Mouse (Mus musculus) ES-E14 (cell line): ENCODE data around the gene Sult6b2. TPM values are rescaled to one million over a fixed set of nuclear protein-coding genes. Genes with fewer than 3 reads are reported as not detected.

Experiments used
- DNase-seq: peaks from one replicate; pipeline ENCODE4 v3.0.0-alpha.2; 2013; ENCODE audit warnings: low read depth, low spot score
- H3K27ac ChIP-seq: 2 replicates; pipeline ENCODE4 v1.5.1; 2012; ENCODE audit warnings: low read depth, mild to moderate bottlenecking, low read length, moderate library complexity, mixed read lengths; ENCODE audit not compliant: poor library complexity, insufficient read depth, severe bottlenecking
- H3K36me3 ChIP-seq: 2 replicates; pipeline ENCODE4 v1.6.1; 2012; ENCODE audit warnings: mild to moderate bottlenecking, low read length, moderate library complexity, mixed read lengths; ENCODE audit not compliant: control insufficient read depth, poor library complexity, insufficient read depth, severe bottlenecking
- H3K4me1 ChIP-seq, 2 experiments: fragments of 150-350 bp in 1 of 2; sonication (generic) in 1 of 2; 2 replicates each; pipeline ENCODE4 v1.6.1; 2012; ENCODE audit warnings: low read length in 2 of 2, mild to moderate bottlenecking in 1 of 2, mixed read lengths in 1 of 2; ENCODE audit not compliant: control insufficient read depth in 2 of 2, insufficient read depth in 2 of 2, poor library complexity in 1 of 2
- H3K4me3 ChIP-seq, 2 experiments: fragments of 150-350 bp in 1 of 2; sonication (generic) in 1 of 2; 2 replicates each; pipeline ENCODE4 v1.5.1; 2012; ENCODE audit warnings: low read length in 2 of 2, low read depth in 1 of 2, mild to moderate bottlenecking in 1 of 2, mixed read lengths in 1 of 2; ENCODE audit not compliant: insufficient read depth in 1 of 2, poor library complexity in 1 of 2, severe bottlenecking in 1 of 2
- H3K9ac ChIP-seq: 2 replicates; pipeline ENCODE4 v1.6.1; 2012; ENCODE audit warnings: low read depth, mild to moderate bottlenecking, low read length, mixed read lengths; ENCODE audit not compliant: poor library complexity, insufficient read depth, severe bottlenecking
- H3K9me3 ChIP-seq: fragments of 150-350 bp; sonication (generic); 2 replicates; pipeline ENCODE4 v1.6.1; 2012; ENCODE audit warnings: low read depth, mild to moderate bottlenecking, low read length; ENCODE audit not compliant: control insufficient read depth, insufficient read depth
- CHD2 ChIP-seq: IDR thresholded peaks from 2 replicates; pipeline ENCODE4 v1.6.1; 2014; ENCODE audit warnings: mild to moderate bottlenecking, low read depth, low read length, inconsistent platforms
- HCFC1 ChIP-seq: IDR thresholded peaks from 2 replicates; pipeline ENCODE4 v1.6.1; 2012; ENCODE audit warnings: low read length, inconsistent platforms, borderline replicate concordance; ENCODE audit not compliant: insufficient read depth
- MAFK ChIP-seq: IDR thresholded peaks from 2 replicates; pipeline ENCODE4 v1.6.1; 2014; ENCODE audit warnings: mild to moderate bottlenecking, low read depth, low read length, inconsistent platforms; ENCODE audit not compliant: insufficient read depth
- ZC3H11A ChIP-seq: IDR thresholded peaks from 2 replicates; pipeline ENCODE4 v1.6.1; 2012; ENCODE audit warnings: low read depth, mild to moderate bottlenecking, inconsistent platforms, low read length, borderline replicate concordance
- ZNF384 ChIP-seq: IDR thresholded peaks from 2 replicates; pipeline ENCODE4 v1.6.1; 2012; ENCODE audit warnings: low read depth, low read length, inconsistent platforms
- in situ Hi-C, 2 experiments: fragments of 600-800 bp; cut with MboI; formaldehyde crosslinking; loops; one replicate each; pipeline ENCODE4 v1.15.1; 2025; ENCODE audit warnings: low sequenced_read_pairs in 2 of 2, inconsistent platforms in 1 of 2; ENCODE audit not compliant: unreplicated experiment in 2 of 2
- total RNA-seq: library from RNA; depleted of rRNA; stranded (reverse); fragments of 300-350 nt; gene quantifications from 2 replicates; pipeline ENCODE4 v1.2.3, GENCODE M21; 2012

Sult6b2 gene
- total RNA-seq, 1 experiment = 0.31 TPM

- DNase-seq = no peak
- H3K4me3 ChIP-seq = no peak overlapping the region
- no peaks in the 10 kb centered on the region for H3K36me3 ChIP-seq
- H3K4me1 ChIP-seq = peaks cover 2% of the 10 kb centered on the region in 2 experiments; a peak in 1 of 4 replicates
- in situ Hi-C loops = no loop called here
- no peak overlapping the region for H3K9ac ChIP-seq
- TF ChIP-seq HCFC1 (no peak), ZC3H11A (no peak)
- H3K9me3 ChIP-seq = no peaks in the 10 kb centered on the region
- H3K27ac ChIP-seq = no peak overlapping the region
Measured at GRCm38 (mm10) chr6:142818306-142818705, 14.0 kb upstream of the Sult6b2 start.

- Histone ChIP-seq H3K9ac (no peak overlapping the region), H3K36me3 (no peaks in the 10 kb centered on the region), H3K9me3 (no peaks in the 10 kb centered on the region), H3K27ac (no peak overlapping the region), H3K4me1 (peaks cover 3 to 5% of the 10 kb centered on the region in 2 experiments; a peak in 2 of 4 replicates), H3K4me3 (no peak overlapping the region)
- TF ChIP-seq MAFK (no peak), HCFC1 (no peak), CHD2 (no peak), ZC3H11A (no peak), ZNF384 (no peak)
- in situ Hi-C loops = no loop called here
- no peak for DNase-seq
Measured at GRCm38 (mm10) chr6:142815513-142815912, 11.2 kb upstream of the Sult6b2 start.

- peaks cover 9% of the 10 kb centered on the region in 2 experiments for H3K4me1 ChIP-seq
- TF ChIP-seq ZC3H11A = no peak
- peak overlapping the region; percentile 49 to 59; a peak in 3 of 4 replicates for H3K4me3 ChIP-seq
- peak overlapping the region; percentile 60; the same call in 1 of the 2 replicates for H3K9ac ChIP-seq
- H3K27ac ChIP-seq = no peak overlapping the region
- H3K36me3 ChIP-seq = no peaks in the 10 kb centered on the region
- peak; percentile 91 for DNase-seq
- no peaks in the 10 kb centered on the region for H3K9me3 ChIP-seq
- in situ Hi-C loops = no loop called here
Measured at GRCm38 (mm10) chr6:142814495-142814921, 10.2 kb upstream of the Sult6b2 start.

- H3K9ac ChIP-seq = no peak overlapping the region
- DNase-seq = no peak
- H3K4me1 ChIP-seq = peaks cover 9 to 11% of the 10 kb centered on the region in 2 experiments
Measured at GRCm38 (mm10) chr6:142814011-142814410, 9.7 kb upstream of the Sult6b2 start.

GRCm38 (mm10) chr6:142812969-142813368 lies 8.7 kb upstream of the Sult6b2 start:
- Histone ChIP-seq H3K4me1 (peaks cover 9 to 11% of the 10 kb centered on the region in 2 experiments), H3K4me3 (no peak overlapping the region), H3K9ac (no peak overlapping the region), H3K9me3 (no peaks in the 10 kb centered on the region), H3K36me3 (no peaks in the 10 kb centered on the region), H3K27ac (no peak overlapping the region)
- DNase-seq = no peak
- in situ Hi-C loops = no loop called here
- no peak for TF ChIP-seq CHD2
- no peak for TF ChIP-seq HCFC1
- TF ChIP-seq ZC3H11A = no peak
- no peak for TF ChIP-seq MAFK
- no peak for TF ChIP-seq ZNF384

More at GRCm38 (mm10) chr6:142814011-142814410, 9.7 kb upstream of the Sult6b2 start:
- no peak overlapping the region for H3K27ac ChIP-seq
- no peaks in the 10 kb centered on the region for H3K9me3 ChIP-seq
- H3K4me3 ChIP-seq = no peak overlapping the region
- H3K36me3 ChIP-seq = no peaks in the 10 kb centered on the region
- in situ Hi-C loops = no loop called here
- no peak for TF ChIP-seq HCFC1
- no peak for TF ChIP-seq ZNF384
- TF ChIP-seq CHD2 = no peak
- TF ChIP-seq ZC3H11A = no peak
- no peak for TF ChIP-seq MAFK
